Mouse (Mus musculus) heart, embryonic 11.5 days (tissue): ENCODE results near the gene Arl6ip6. TPM values are rescaled to one million over a fixed set of nuclear protein-coding genes. Genes with fewer than 3 reads are reported as not detected.

Experiments used
- ATAC-seq: fragments of 200-750 bp; cut with Nextera tagmentation; replicated peaks from 2 replicates; pipeline ENCODE4 v1.8.0; 2017; ENCODE audit warnings: moderate library complexity; ENCODE audit not compliant: insufficient number of reproducible peaks, low FRiP score, low TSS enrichment
- H3K27ac ChIP-seq: fragments of 300-500 bp; sonication (generic); 2 replicates; pipeline ENCODE4 v1.5.1; 2014; ENCODE audit warnings: mild to moderate bottlenecking, low read depth, low read length
- H3K27me3 ChIP-seq: fragments of 300-500 bp; sonication (generic); 2 replicates; pipeline ENCODE4 v1.6.1; 2014; ENCODE audit warnings: mild to moderate bottlenecking, low read length, mixed read lengths; ENCODE audit not compliant: control insufficient read depth, insufficient read depth
- H3K36me3 ChIP-seq: fragments of 300-500 bp; sonication (generic); 2 replicates; pipeline ENCODE4 v1.6.1; 2014; ENCODE audit warnings: mild to moderate bottlenecking, low read length, moderate library complexity, mixed read lengths; ENCODE audit not compliant: control insufficient read depth, insufficient read depth
- H3K4me1 ChIP-seq: fragments of 300-500 bp; sonication (generic); 2 replicates; pipeline ENCODE4 v1.6.1; 2014; ENCODE audit warnings: low read length; ENCODE audit not compliant: control insufficient read depth, insufficient read depth
- H3K4me2 ChIP-seq: fragments of 300-500 bp; sonication (generic); 2 replicates; pipeline ENCODE4 v1.6.1; 2014; ENCODE audit warnings: mild to moderate bottlenecking, moderate library complexity
- H3K4me3 ChIP-seq: fragments of 300-500 bp; sonication (generic); 2 replicates; pipeline ENCODE4 v1.5.1; 2014; ENCODE audit warnings: low read depth, low read length
- H3K9ac ChIP-seq: fragments of 300-500 bp; sonication (generic); 2 replicates; pipeline ENCODE4 v1.6.1; 2014; ENCODE audit warnings: mild to moderate bottlenecking, low read depth, low read length, moderate library complexity
- H3K9me3 ChIP-seq: fragments of 300-500 bp; sonication (generic); replicated peaks from 2 replicates; pipeline ENCODE4 v1.6.1; 2016; ENCODE audit warnings: low read length; ENCODE audit not compliant: control insufficient read depth
- WGBS: fragments of 180-500 bp; shearing (Covaris S2); extraction: QIAGEN DNeasy Blood & Tissue Kit; methylation state at CpG from one replicate; pipeline ENCODE4 v1.1.7; 2014; ENCODE audit not compliant: insufficient replicate concordance; 5-methylcytosine and 5-hydroxymethylcytosine counted together
- polyA plus RNA-seq: library from polyadenylated mRNA; unstranded; fragments of >200 nt; fragmentation: Nextera tagmentation; extraction: Ambion mirVana; gene quantifications from 2 replicates; pipeline ENCODE4 v1.2.1, GENCODE M21; 2014

Gene Arl6ip6
- 38.9 and 41.2 TPM in 2 replicates for polyA plus RNA-seq

DNA sequence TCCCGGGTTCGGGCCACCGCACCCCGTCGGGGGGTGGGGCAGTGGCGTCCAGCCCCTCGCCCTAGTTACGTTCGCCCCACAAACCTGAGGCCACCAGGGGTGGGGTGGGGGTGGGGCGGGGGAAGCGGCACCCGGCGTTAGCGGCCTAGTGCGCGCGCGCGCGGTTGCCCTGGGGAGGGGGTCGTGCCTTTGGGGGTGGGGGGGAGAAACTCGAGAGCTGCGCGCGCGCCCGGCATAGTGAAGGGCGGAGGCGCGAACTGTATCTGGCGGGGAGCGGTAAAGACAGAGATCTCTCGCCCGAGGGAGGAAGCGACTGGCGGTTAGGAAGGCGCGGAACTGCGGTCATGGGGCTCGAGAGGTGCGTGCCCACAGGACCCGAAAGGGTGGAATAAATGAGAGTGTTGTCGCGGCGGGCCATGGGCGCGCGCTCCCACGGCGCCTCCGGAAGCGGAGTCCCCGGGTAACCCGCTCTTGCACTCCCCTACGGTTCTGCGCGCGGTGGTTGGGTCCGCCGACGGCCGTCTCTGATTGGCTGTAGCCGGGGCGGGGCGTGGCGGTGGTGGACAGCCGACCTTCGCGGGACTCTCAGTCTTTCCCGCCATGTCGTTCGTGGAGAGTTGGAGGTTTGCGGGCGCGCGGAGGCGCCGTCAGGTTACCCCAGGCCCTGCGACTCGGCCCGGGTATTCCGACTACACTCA lies at the start of gene Arl6ip6:
TSS of gene Arl6ip6 (plus strand) at position 204 of the 698 bp plus-strand sequence.
- peaks cover 6% of the 10 kb centered on the region for H3K4me1 ChIP-seq
- peak within 1 kb of the TSS; percentile 93 for H3K9ac ChIP-seq
- H3K4me2 ChIP-seq = peak within 1 kb of the TSS; percentile 81
- H3K36me3 ChIP-seq = peaks cover 9% of the 10 kb centered on the region
- peak within 1 kb of the TSS; percentile 95 for H3K27ac ChIP-seq
- H3K4me3 ChIP-seq = peak within 1 kb of the TSS; percentile 89
- WGBS = under 1% methylated on average over 67 of the region's 82 CpGs
- peak; percentile 92 for ATAC-seq
- no peaks in the 10 kb centered on the region for H3K27me3 ChIP-seq
- H3K9me3 ChIP-seq = no peaks in the 10 kb centered on the region

DNA sequence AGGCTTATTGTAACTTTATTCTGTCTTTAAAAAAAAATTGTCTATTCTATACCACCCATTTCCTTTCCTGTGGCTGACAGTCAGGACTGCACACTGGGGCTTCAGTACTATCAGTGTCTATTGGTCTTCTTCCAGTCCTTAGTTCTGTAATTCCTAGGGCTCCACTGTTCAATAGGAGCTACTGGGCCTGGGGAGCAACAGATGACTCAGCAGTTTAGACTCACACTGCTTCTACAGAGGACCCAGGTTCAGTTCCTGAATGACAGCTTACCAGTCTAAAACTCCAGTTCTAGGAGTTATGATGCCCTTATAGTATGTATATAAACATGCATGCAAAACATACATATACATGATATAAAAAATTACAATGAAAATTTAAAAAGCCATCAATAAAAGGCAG lies 44.7 kb upstream of the Arl6ip6 start:
- no peak overlapping the region for H3K4me3 ChIP-seq
- H3K36me3 ChIP-seq = peaks cover 17% of the 10 kb centered on the region
- no peak for ATAC-seq
- no peaks in the 10 kb centered on the region for H3K27me3 ChIP-seq
- H3K9me3 ChIP-seq = no peaks in the 10 kb centered on the region
- no peak overlapping the region for H3K4me2 ChIP-seq
- H3K27ac ChIP-seq = no peak overlapping the region
- no peak overlapping the region for H3K9ac ChIP-seq
- H3K4me1 ChIP-seq = no peaks in the 10 kb centered on the region

- no peak overlapping the region for H3K4me2 ChIP-seq
- no peak for ATAC-seq
- H3K4me3 ChIP-seq = no peak overlapping the region
- no peaks in the 10 kb centered on the region for H3K27me3 ChIP-seq
- no peaks in the 10 kb centered on the region for H3K9me3 ChIP-seq
- no peaks in the 10 kb centered on the region for H3K4me1 ChIP-seq
- no peak overlapping the region for H3K9ac ChIP-seq
- H3K27ac ChIP-seq = no peak overlapping the region
- H3K36me3 ChIP-seq = peaks cover 6% of the 10 kb centered on the region
These were observed 17.6 kb upstream of the Arl6ip6 start for GRCm38 (mm10) chr2:53173966-53174365.

- no peak for ATAC-seq
- Histone ChIP-seq H3K27ac (no peak overlapping the region), H3K36me3 (peaks cover 3% of the 10 kb centered on the region), H3K9me3 (no peaks in the 10 kb centered on the region), H3K4me2 (no peak overlapping the region), H3K27me3 (no peaks in the 10 kb centered on the region), H3K9ac (no peak overlapping the region), H3K4me1 (no peaks in the 10 kb centered on the region; the same call in 1 of the 2 replicates), H3K4me3 (no peak overlapping the region)
- 90% methylated on average over 3 of the region's 3 CpGs for WGBS
These were observed 12.6 kb upstream of the Arl6ip6 start for GRCm38 (mm10) chr2:53178966-53179365.

GRCm38 (mm10) chr2:53179876-53180275 lies 11.7 kb upstream of the Arl6ip6 start:
- Histone ChIP-seq H3K27ac (no peak overlapping the region), H3K4me3 (no peak overlapping the region), H3K4me1 (no peaks in the 10 kb centered on the region; the same call in 1 of the 2 replicates), H3K9me3 (no peaks in the 10 kb centered on the region), H3K27me3 (no peaks in the 10 kb centered on the region), H3K4me2 (no peak overlapping the region), H3K36me3 (peaks cover 3% of the 10 kb centered on the region), H3K9ac (no peak overlapping the region)
- no peak for ATAC-seq

- no peak for ATAC-seq
- Histone ChIP-seq H3K4me1 (peaks cover 6% of the 10 kb centered on the region), H3K9me3 (no peaks in the 10 kb centered on the region), H3K36me3 (peaks cover 2% of the 10 kb centered on the region), H3K4me2 (peak overlapping the region; percentile 62), H3K27me3 (no peaks in the 10 kb centered on the region), H3K4me3 (peak overlapping the region; percentile 89; the same call in 1 of the 2 replicates), H3K9ac (no peak overlapping the region; the same call in 1 of the 2 replicates), H3K27ac (no peak overlapping the region)
- 71% methylated on average over 3 of the region's 3 CpGs for WGBS
These were observed 1.7 kb upstream of the Arl6ip6 start for GRCm38 (mm10) chr2:53189811-53190210.

GRCm38 (mm10) chr2:53190684-53191511 lies 628 bp upstream of the Arl6ip6 start, which contains the start of gene Prpf40a:
TSS of gene Prpf40a (minus strand) at chr2:53191284.
- peak; percentile 98 for ATAC-seq
- Histone ChIP-seq H3K9ac (peak within 1 kb of the TSS; percentile 93), H3K27ac (peak within 1 kb of the TSS; percentile 95), H3K9me3 (no peaks in the 10 kb centered on the region), H3K4me1 (peaks cover 6% of the 10 kb centered on the region), H3K4me3 (peak within 1 kb of the TSS; percentile 89), H3K4me2 (peak within 1 kb of the TSS; percentile 81), H3K27me3 (no peaks in the 10 kb centered on the region), H3K36me3 (peaks cover 8% of the 10 kb centered on the region)
- WGBS = under 1% methylated on average over 53 of the region's 53 CpGs

DNA sequence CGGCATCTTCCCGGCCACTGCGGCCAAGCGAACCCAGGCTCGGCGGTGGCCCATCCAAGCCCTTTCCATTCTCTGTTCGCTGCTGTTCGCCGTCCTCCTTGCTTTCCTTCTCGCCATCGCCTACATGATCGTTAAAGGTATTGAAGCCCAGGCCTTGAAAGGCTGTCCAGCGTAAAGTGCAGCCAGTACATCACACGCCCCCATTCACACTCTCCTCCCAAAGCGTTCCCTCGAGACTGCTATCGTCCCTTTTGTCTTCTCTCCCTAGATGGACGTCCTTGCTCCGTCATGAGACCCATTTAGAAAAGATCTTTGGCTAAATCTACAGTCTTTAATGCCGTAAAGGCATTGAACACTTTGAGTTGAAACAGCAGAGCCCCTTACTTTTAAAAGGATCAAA lies 860 bp downstream of the Arl6ip6 start:
- WGBS = under 1% methylated on average over 20 of the region's 20 CpGs
- Histone ChIP-seq H3K4me3 (peak overlapping the region; percentile 89), H3K4me1 (peaks cover 6% of the 10 kb centered on the region), H3K9ac (peak overlapping the region; percentile 88), H3K27me3 (no peaks in the 10 kb centered on the region), H3K9me3 (no peaks in the 10 kb centered on the region), H3K27ac (peak overlapping the region; percentile 95), H3K36me3 (peaks cover 9% of the 10 kb centered on the region), H3K4me2 (peak overlapping the region; percentile 81)
- no peak for ATAC-seq
